Comparison of ENCODE assay signal across 8 mouse cellular contexts in the genomic region with DNA sequence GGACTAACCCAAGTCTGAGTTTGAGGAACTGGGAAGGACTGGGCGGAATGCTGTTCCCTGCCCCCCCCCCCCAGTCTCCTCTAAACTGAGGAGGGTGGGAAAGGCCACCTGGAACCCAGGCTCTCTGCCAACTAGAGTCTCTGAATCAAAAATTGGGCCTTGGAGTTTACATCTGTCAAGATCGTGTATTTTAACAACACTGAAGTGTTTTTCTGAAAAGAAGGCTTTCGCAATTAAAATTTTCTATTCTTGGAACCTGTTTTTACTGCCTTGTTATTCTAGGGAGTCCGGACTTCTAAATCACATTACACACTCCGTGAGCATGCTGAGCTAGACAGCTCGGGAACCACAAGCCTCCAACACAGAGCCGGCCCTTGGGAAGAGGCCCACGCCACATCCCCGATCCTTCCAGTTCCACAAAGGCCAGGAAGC. TPM values are rescaled to one million over a fixed set of nuclear protein-coding genes. Genes with fewer than 3 reads are reported as not detected.
A peak's percentile ranks its signal among the peaks of the same experiment; 100 is the strongest.
DNase-seq lines count a peak whose midpoint lies in the region; ATAC-seq lines count a peak whose summit lies in the region.

No protein-coding gene starts in this region.

- no peak for ATAC-seq in stomach, embryonic 14.5 days (ENCODE audit: insufficient number of reproducible peaks, insufficient read depth, low FRiP score, low read depth)

- H3K9ac ChIP-seq in stomach, embryonic 14.5 days (replicated peaks; ENCODE audit: low read depth, low read length), result no peak overlapping the region

- no peaks in the 10 kb centered on the region for H3K36me3 ChIP-seq in stomach, embryonic 14.5 days (ENCODE audit: control insufficient read depth, insufficient read depth, low read length)

- intact Hi-C loops in gastrocnemius, postnatal 14 days (cut with DNase I; ENCODE audit: low total_unique reads), result no loop called here

- no peak overlapping the region for H3K4me2 ChIP-seq in stomach, embryonic 14.5 days (replicated peaks; ENCODE audit: low read depth, low read length)

- peak; percentile 53 for DNase-seq in gastrocnemius, postnatal 14 days
- DNase-seq in gastrocnemius, postnatal 4 days (ENCODE audit: low spot score in 2 of 2), result no peak
- DNase-seq in right cerebral cortex, postnatal 25 days, result peak; percentile 48
- DNase-seq in right cerebral cortex, adult 18-20 months, result no peak
- DNase-seq in kidney, postnatal 25 days, result peak; percentile 47 to 73
- DNase-seq in embryo, embryonic 10.5 days (ENCODE audit: low spot score), result no peak
- no peak for DNase-seq in spleen, adult 18-20 months

- no peaks in the 10 kb centered on the region for H3K27me3 ChIP-seq in stomach, embryonic 14.5 days (ENCODE audit: control insufficient read depth, insufficient read depth, low read length)

- no peak overlapping the region for H3K4me3 ChIP-seq in stomach, embryonic 14.5 days (ENCODE audit: low read depth, low read length)

- WGBS in stomach, embryonic 14.5 days, result 39% methylated on average over 9 of the region's 9 CpGs

- H3K27ac ChIP-seq in stomach, embryonic 14.5 days (ENCODE audit: low read length), result peak overlapping the region; percentile 74

- H3K9me3 ChIP-seq in stomach, embryonic 14.5 days (ENCODE audit: control insufficient read depth, low read depth, low read length), result no peaks in the 10 kb centered on the region

- peaks cover 15% of the 10 kb centered on the region for H3K4me1 ChIP-seq in stomach, embryonic 14.5 days (ENCODE audit: control insufficient read depth, insufficient read depth, low read length)

RNA-seq across cellular contexts. Expression of gene Rasa3, which starts 36.9 kb away (rescaled TPM):
- total RNA-seq in gastrocnemius, postnatal 14 days (2021), result 10 to 100 TPM; 18.5 to 18.8 TPM
- total RNA-seq in gastrocnemius, postnatal 4 days (2021), result 10 to 100 TPM; 41.5 to 43.1 TPM
- polyA plus RNA-seq in stomach, embryonic 14.5 days (2014; fragmentation: Nextera tagmentation; extraction: Ambion mirVana), result 23.0 and 27.7 TPM in 2 replicates

Comparison
In these comparisons a context has a peak if more than half of its experiments do, and no peak if none do; other contexts are left out.
1. DNase-seq: peak in gastrocnemius, postnatal 14 days (single experiment), right cerebral cortex, postnatal 25 days (single experiment) and kidney, postnatal 25 days (2 of 2); none in gastrocnemius, postnatal 4 days (0 of 2), right cerebral cortex, adult 18-20 months (single experiment), embryo, embryonic 10.5 days (single experiment) and spleen, adult 18-20 months (0 of 2).